In genomic region chr3:101691937-101692604, GRCm38 (mm10) we compare ENCODE assay signal across 23 mouse cellular contexts.
DNase-seq lines count a peak whose midpoint lies in the region; ATAC-seq and TF ChIP-seq lines count a peak whose summit lies in the region.
"Had no signal": no experiment of that assay in that cellular context is flagged by ENCODE, and none has a peak within 500 bp of the region (broad histone marks: within the 10 kb centered on the region; RNA-seq: fewer than 3 reads in every experiment).

No protein-coding gene starts in this region.

- no peaks in the 10 kb centered on the region for H3K27me3 ChIP-seq in cerebellum, adult 2 months (ENCODE audit: control insufficient read depth, insufficient read depth, low read length)
- no peaks in the 10 kb centered on the region for H3K27me3 ChIP-seq in stomach, embryonic 16.5 days (ENCODE audit: control insufficient read depth, insufficient read depth, low read length)
- H3K27me3 ChIP-seq: embryonic facial prominence, embryonic 12.5 days; intestine, embryonic 15.5 days had no signal

- no peak overlapping the region for H3K4me3 ChIP-seq in cerebellum, adult 2 months (replicated peaks; ENCODE audit: insufficient read depth, low read depth, low read length)
- H3K4me3 ChIP-seq in stomach, embryonic 16.5 days (replicated peaks; ENCODE audit: low read length) = no peak overlapping the region
- H3K4me3 ChIP-seq: embryonic facial prominence, embryonic 12.5 days; erythroblast, embryonic 14.5 days; heart, embryonic 10.5 days; intestine, embryonic 15.5 days had no signal

- TF ChIP-seq POLR2A in cerebellum, adult 2 months (IDR thresholded peaks at IDR 0.05; ENCODE audit: borderline replicate concordance, insufficient read depth, low read length) = no peak

- no peak; the same call in 1 of the 2 replicates for ATAC-seq in stomach, embryonic 16.5 days (ENCODE audit: insufficient read depth, low FRiP score)
- no peak for ATAC-seq in CD4-positive, CD25-positive, alpha-beta regulatory T cell, adult 4 months
- ATAC-seq in erythroblast, adult 5-6 weeks (replicated peaks; ENCODE audit: low FRiP score, poor library complexity, severe bottlenecking) = no peak
- ATAC-seq: forebrain, embryonic 16.5 days had no signal

- H3K4me1 ChIP-seq in cerebellum, adult 2 months (ENCODE audit: control insufficient read depth, insufficient read depth, low read length) = peaks cover 42% of the 10 kb centered on the region
- no peaks in the 10 kb centered on the region for H3K4me1 ChIP-seq in stomach, embryonic 16.5 days (ENCODE audit: control insufficient read depth, insufficient read depth, low read length)
- H3K4me1 ChIP-seq: embryonic facial prominence, embryonic 12.5 days; intestine, embryonic 15.5 days had no signal

- H3K4me2 ChIP-seq in stomach, embryonic 16.5 days (ENCODE audit: low read depth, low read length) = no peak overlapping the region
- H3K4me2 ChIP-seq: embryonic facial prominence, embryonic 12.5 days; hindbrain, embryonic 14.5 days; intestine, embryonic 15.5 days had no signal

- DNase-seq in cerebellum, adult 2 months = no peak
- DNase-seq in cerebellum, adult 8-10 months = no peak
- DNase-seq in brain, adult 2 months (ENCODE audit: low read depth, low spot score) = peak; percentile 44
- DNase-seq in gonadal fat pad, adult 2 months (ENCODE audit: low read depth) = peak; percentile 72
- DNase-seq in urinary bladder, postnatal 4 days (ENCODE audit: low spot score in 2 of 2) = no peak
- DNase-seq: adrenal gland, postnatal 10 days; cerebellum, adult 11-12 months; cerebellum, postnatal 10 days; embryo, embryonic 11 days; gastrocnemius, postnatal 10 days; heart, postnatal 10 days; heart, postnatal 4 days; kidney, adult 18-20 months had no signal

- H3K9me3 ChIP-seq in stomach, embryonic 16.5 days (replicated peaks; ENCODE audit: control insufficient read depth, low read length) = peaks cover 3% of the 10 kb centered on the region; the same call in 1 of the 2 replicates
- H3K9me3 ChIP-seq: embryonic facial prominence, embryonic 12.5 days; G1E; heart, embryonic 10.5 days had no signal

- 61% methylated on average over 8 of the region's 8 CpGs for WGBS in cerebellum, adult 2 months
- WGBS in stomach, embryonic 16.5 days = 63% methylated on average over 8 of the region's 8 CpGs

- H3K27ac ChIP-seq in cerebellum, adult 2 months (ENCODE audit: insufficient read depth, low read length) = peak overlapping the region; percentile 51
- peak overlapping the region; percentile 12; the same call in 1 of the 2 replicates for H3K27ac ChIP-seq in stomach, embryonic 16.5 days (ENCODE audit: low read length)
- H3K27ac ChIP-seq: embryonic facial prominence, embryonic 12.5 days; heart, embryonic 10.5 days; hindbrain, embryonic 14.5 days; intestine, embryonic 15.5 days had no signal

- no peak for TF ChIP-seq CTCF in cerebellum, adult 2 months (IDR thresholded peaks at IDR 0.05; ENCODE audit: borderline replicate concordance, insufficient read depth, low read depth, low read length)

- no peak overlapping the region for H3K9ac ChIP-seq in stomach, embryonic 16.5 days (ENCODE audit: low read length)
- H3K9ac ChIP-seq: embryonic facial prominence, embryonic 12.5 days; hindbrain, embryonic 14.5 days; intestine, embryonic 15.5 days had no signal

- no peaks in the 10 kb centered on the region for H3K36me3 ChIP-seq in stomach, embryonic 16.5 days (ENCODE audit: control insufficient read depth, insufficient read depth, low read length)
- H3K36me3 ChIP-seq: embryonic facial prominence, embryonic 12.5 days; G1E; heart, embryonic 10.5 days; intestine, embryonic 15.5 days had no signal

Comparison
In these comparisons a context has a peak if more than half of its experiments do, and no peak if none do; other contexts are left out.
1. DNase-seq: peak in brain, adult 2 months (single experiment) and gonadal fat pad, adult 2 months (single experiment); none in cerebellum, adult 2 months (0 of 2), cerebellum, adult 8-10 months (single experiment) and urinary bladder, postnatal 4 days (0 of 2).